Mouse (Mus musculus) olfactory bulb, adult 2 months (tissue): ENCODE results near the gene Rab13.

ENCODE experiments used
- CTCF ChIP-seq: fragments of 200-500 bp; IDR thresholded peaks from 2 replicates; pipeline ENCODE4 v1.5.1; 2012; ENCODE audit warnings: low read depth, mild to moderate bottlenecking, low read length, moderate library complexity; ENCODE audit not compliant: insufficient read depth
- POLR2A ChIP-seq: fragments of 200-500 bp; IDR thresholded peaks from 2 replicates; pipeline ENCODE4 v1.6.1; 2012; ENCODE audit warnings: mild to moderate bottlenecking, low read depth, low read length, moderate library complexity; ENCODE audit not compliant: insufficient read depth

GRCm38 (mm10) chr3:90248746-90249100, 35.2 kb downstream of the Rab13 start:
- TF ChIP-seq CTCF = no peak
- TF ChIP-seq POLR2A = no peak
